In genomic region chr14:14984710-14985647, GRCm38 (mm10) we compare ENCODE assay signal across 8 mouse cellular contexts.
A peak's percentile ranks its signal among the peaks of the same experiment; 100 is the strongest.
DNase-seq lines count a peak whose midpoint lies in the region; ATAC-seq and TF ChIP-seq lines count a peak whose summit lies in the region.

No protein-coding gene starts in this region.

- H3K27me3 ChIP-seq in MEL (ENCODE audit: control insufficient read depth in 1 of 2, insufficient read depth in 2 of 2, low read length in 2 of 2) = no peaks in the 10 kb centered on the region
- H3K27me3 ChIP-seq in hindbrain, embryonic 13.5 days = no peaks in the 10 kb centered on the region

- H3K27ac ChIP-seq in MEL (ENCODE audit: control insufficient read depth, low read depth, low read length) = no peak overlapping the region
- H3K27ac ChIP-seq in hindbrain, embryonic 13.5 days = no peak overlapping the region

- H3K4me3 ChIP-seq in MEL (ENCODE audit: control insufficient read depth in 1 of 2, insufficient read depth in 1 of 2, low read depth in 2 of 2, low read length in 2 of 2) = no peak overlapping the region
- no peak overlapping the region for H3K4me3 ChIP-seq in hindbrain, embryonic 13.5 days

- peak; percentile 79 for ATAC-seq in frontal cortex, adult (ENCODE audit: low TSS enrichment)
- ATAC-seq in hindbrain, embryonic 13.5 days (ENCODE audit: low FRiP score) = peak; percentile 88

- no peak overlapping the region for H3K4me2 ChIP-seq in hindbrain, embryonic 13.5 days

- H3K36me3 ChIP-seq in MEL (ENCODE audit: control insufficient read depth in 1 of 2, insufficient read depth in 2 of 2, low read length in 2 of 2) = no peaks in the 10 kb centered on the region
- H3K36me3 ChIP-seq in hindbrain, embryonic 13.5 days = no peaks in the 10 kb centered on the region

- peak; percentile 42 to 50 (median 49) for TF ChIP-seq CTCF in MEL (IDR thresholded peaks at IDR 0.05 in 2 of 3, conservative IDR thresholded peaks at IDR 0.05 in 1 of 3; ENCODE audit: control insufficient read depth in 1 of 3, insufficient read depth in 1 of 3, low read depth in 2 of 3, low read length in 3 of 3, poor library complexity in 1 of 3, severe bottlenecking in 1 of 3)

- DNase-seq in MEL (ENCODE audit: low read depth, low spot score) = peak; percentile 37
- peak; percentile 65 to 71 for DNase-seq in cerebellum, adult 18-20 months
- peak; percentile 48 for DNase-seq in layer of hippocampus, adult 9-11 months
- DNase-seq in lung, postnatal 36 days = peak; percentile 64
- peak; percentile 48 for DNase-seq in retina, postnatal 7 days (ENCODE audit: low read depth, low spot score)
- peak; percentile 82 for DNase-seq in thymus, postnatal 4 days

- TF ChIP-seq EP300 in MEL (IDR thresholded peaks at IDR 0.05; ENCODE audit: low read depth in 1 of 2, low read length in 2 of 2) = no peak

- TF ChIP-seq POLR2A in MEL (IDR thresholded peaks at IDR 0.05; ENCODE audit: control insufficient read depth in 1 of 2, insufficient read depth in 1 of 2, low read depth in 1 of 2, low read length in 2 of 2, poor library complexity in 1 of 2) = no peak

- TF ChIP-seq RAD21 in MEL (IDR thresholded peaks at IDR 0.05; ENCODE audit: low read depth, low read length) = peak; percentile 37

- no peaks in the 10 kb centered on the region for H3K9me3 ChIP-seq in MEL (replicated peaks; ENCODE audit: insufficient read depth, low read length)
- H3K9me3 ChIP-seq in hindbrain, embryonic 13.5 days = no peaks in the 10 kb centered on the region

- no peaks in the 10 kb centered on the region for H3K4me1 ChIP-seq in MEL (ENCODE audit: control insufficient read depth in 1 of 2, insufficient read depth in 2 of 2, low read length in 2 of 2)
- no peaks in the 10 kb centered on the region for H3K4me1 ChIP-seq in hindbrain, embryonic 13.5 days (replicated peaks)

- no peak overlapping the region for H3K9ac ChIP-seq in MEL (ENCODE audit: control insufficient read depth, low read depth, low read length, poor library complexity, severe bottlenecking)
- H3K9ac ChIP-seq in hindbrain, embryonic 13.5 days = no peak overlapping the region

- 44% methylated on average over 11 of the region's 11 CpGs for WGBS in hindbrain, embryonic 13.5 days

- no peaks in the 10 kb centered on the region for H3K79me2 ChIP-seq in MEL (ENCODE audit: control insufficient read depth, insufficient read depth, low read length, poor library complexity)

TF ChIP-seq in MEL, 35 proteins besides CTCF, POLR2A, EP300 and RAD21:
- no peak for TF ChIP-seq POLR2AphosphoS2 (IDR thresholded peaks at IDR 0.05; ENCODE audit: low read length)
- TF ChIP-seq MAX (IDR thresholded peaks at IDR 0.05; ENCODE audit: low read length) = no peak
- peak; percentile 58 for TF ChIP-seq SMC3 (IDR thresholded peaks at IDR 0.05; ENCODE audit: low read depth, low read length)
